10 mouse cellular contexts compared by ENCODE assay signal in genomic region chr10:4325562-4325961, GRCm38 (mm10). TPM values are rescaled to one million over a fixed set of nuclear protein-coding genes. Genes with fewer than 3 reads are reported as not detected.
DNase-seq lines count a peak whose midpoint lies in the region; TF ChIP-seq lines count a peak whose summit lies in the region.
"Had no signal": no experiment of that assay in that cellular context is flagged by ENCODE, and none has a peak within 500 bp of the region (broad histone marks: within the 10 kb centered on the region; RNA-seq: fewer than 3 reads in every experiment).

No protein-coding gene starts in this region.

- H3K27ac ChIP-seq in heart, adult 2 months: peak overlapping the region; percentile 12; the same call in 1 of the 2 replicates
- no peak overlapping the region for H3K27ac ChIP-seq in layer of hippocampus, adult 2 months
- H3K27ac ChIP-seq: macrophage had no signal

- intact Hi-C loops in heart, adult 2 months (cut with DNase I): loop anchor here (5.0 kb wide), 1 partner anchor 73 kb away; no protein-coding TSS in a partner anchor

- WGBS in heart, adult 2 months: 32% methylated on average over 5 of the region's 5 CpGs

- TF ChIP-seq CTCF in heart, adult 2 months (IDR thresholded peaks at IDR 0.05): no peak
- TF ChIP-seq CTCF in layer of hippocampus, adult 2 months (conservative IDR thresholded peaks at IDR 0.05): no peak

- TF ChIP-seq EP300 in heart, adult 2 months (IDR thresholded peaks at IDR 0.05; ENCODE audit: insufficient read depth, low read depth, low read length): no peak

- no peak overlapping the region for H3K9ac ChIP-seq in heart, adult 2 months (ENCODE audit: low read depth, low read length)

- H3K4me1 ChIP-seq in heart, adult 2 months (ENCODE audit: control insufficient read depth, insufficient read depth, low read length): peaks cover 6% of the 10 kb centered on the region

- H3K27me3 ChIP-seq in heart, adult 2 months (ENCODE audit: control insufficient read depth, insufficient read depth, low read length): no peaks in the 10 kb centered on the region

- H3K79me2 ChIP-seq in heart, adult 2 months (replicated peaks; ENCODE audit: control insufficient read depth, insufficient read depth, low read length): no peaks in the 10 kb centered on the region

- no peak for TF ChIP-seq POLR2A in heart, adult 2 months (IDR thresholded peaks at IDR 0.05; ENCODE audit: insufficient read depth, low read depth, low read length)

- no peaks in the 10 kb centered on the region for H3K36me3 ChIP-seq in heart, adult 2 months (ENCODE audit: control insufficient read depth, insufficient read depth, low read length)

- H3K4me3 ChIP-seq in heart, adult 2 months: no peak overlapping the region
- H3K4me3 ChIP-seq in layer of hippocampus, adult 2 months: no peak overlapping the region

- DNase-seq in heart, adult 2 months: no peak
- DNase-seq in heart, adult 18-20 months: no peak
- peak; percentile 48 for DNase-seq in kidney, postnatal 10 days
- DNase-seq in kidney, adult 9 months: no peak
- DNase-seq in NIH3T3 (ENCODE audit: low read depth): peak; percentile 78
- peak; percentile 34 for DNase-seq in lung, postnatal 10 days
- no peak for DNase-seq in thymus, postnatal 36 days
- no peak for DNase-seq in layer of hippocampus, adult 2 months (ENCODE audit: low spot score in 2 of 2)
- DNase-seq: gastrocnemius, postnatal 25 days had no signal

RNA-seq across cellular contexts. Expression of gene Akap12, which starts 59.4 kb away (rescaled TPM):
- total RNA-seq in heart, adult 2 months (2021): 10 to 100 TPM; 17.4 to 28.0 TPM
- 7.5 and 13.0 TPM in 2 replicates for polyA plus RNA-seq in heart, adult 2 months (2012; rRNA removed)
- total RNA-seq in heart, adult 18-20 months (2021): 10 to 100 TPM; 21.0 to 25.9 TPM
- total RNA-seq in layer of hippocampus, adult 2 months (2021): 10 to 100 TPM; 11.0 to 11.3 TPM

Comparison
In these comparisons a context has a peak if more than half of its experiments do, and no peak if none do; other contexts are left out.
1. DNase-seq: peak in kidney, postnatal 10 days (single experiment), NIH3T3 (single experiment) and lung, postnatal 10 days (single experiment); none in heart, adult 2 months (0 of 2), heart, adult 18-20 months (0 of 2), kidney, adult 9 months (single experiment), thymus, postnatal 36 days (0 of 2) and layer of hippocampus, adult 2 months (0 of 2).